Mouse (Mus musculus): ENCODE data around the gene Cytip. TPM values are rescaled to one million over a fixed set of nuclear protein-coding genes. Genes with fewer than 3 reads are reported as not detected.

The Cytip gene
- under 1 TPM; 0.07 to 0.31 TPM for total RNA-seq (2021)
- long read RNA-seq, experiment 1, result 0 reads
- long read RNA-seq, experiment 2, result 0 reads

GRCm38 (mm10) chr2:58195346-58195745 is at the start of gene Cytip:
Gene Cytip (minus strand): TSS chr2:58195532.
- DNase-seq (ENCODE audit: low spot score in 2 of 2), result no peak

- peak in 1 of 2 experiments; percentile 3 for DNase-seq (ENCODE audit: low spot score in 2 of 2)
Measured at GRCm38 (mm10) chr2:58240639-58241038, 45.3 kb upstream of the Cytip start.

- peak in 1 of 2 experiments; percentile 6 for DNase-seq (ENCODE audit: low spot score in 2 of 2)
Measured at GRCm38 (mm10) chr2:58237487-58237886, 42.2 kb upstream of the Cytip start.

GRCm38 (mm10) chr2:58199442-58199841 is 4.1 kb upstream of the Cytip start:
- DNase-seq (ENCODE audit: low spot score in 2 of 2), result peak; percentile 69 to 82

GRCm38 (mm10) chr2:58196880-58197279 is 1.5 kb upstream of the Cytip start:
- no peak for DNase-seq (ENCODE audit: low spot score in 2 of 2)

- DNase-seq (ENCODE audit: low spot score in 2 of 2), result peak in 1 of 2 experiments; percentile 11
Measured at GRCm38 (mm10) chr2:58194422-58195115, 763 bp downstream of the Cytip start.

- no peak for DNase-seq (ENCODE audit: low spot score in 2 of 2)
Measured at GRCm38 (mm10) chr2:58192160-58192559, 3.2 kb downstream of the Cytip start.

GRCm38 (mm10) chr2:58189501-58189900 is 5.8 kb downstream of the Cytip start:
- DNase-seq (ENCODE audit: low spot score in 2 of 2), result no peak

- DNase-seq (ENCODE audit: low spot score in 2 of 2), result no peak
Measured at GRCm38 (mm10) chr2:58188903-58189302, 6.4 kb downstream of the Cytip start.

GRCm38 (mm10) chr2:58187310-58188051 is 7.9 kb downstream of the Cytip start:
- DNase-seq (ENCODE audit: low spot score in 2 of 2), result no peak

- no peak for DNase-seq (ENCODE audit: low spot score in 2 of 2)
Measured at GRCm38 (mm10) chr2:58184197-58184596, 11.1 kb downstream of the Cytip start.

GRCm38 (mm10) chr2:58183658-58184057 is 11.7 kb downstream of the Cytip start:
- DNase-seq (ENCODE audit: low spot score in 2 of 2), result no peak

GRCm38 (mm10) chr2:58180776-58181175 is 14.6 kb downstream of the Cytip start:
- no peak for DNase-seq (ENCODE audit: low spot score in 2 of 2)

- DNase-seq (ENCODE audit: low spot score in 2 of 2), result no peak
Measured at GRCm38 (mm10) chr2:58179056-58179455, 16.3 kb downstream of the Cytip start.

GRCm38 (mm10) chr2:58175392-58176291 is 19.7 kb downstream of the Cytip start:
- DNase-seq (ENCODE audit: low spot score in 2 of 2), result no peak

- DNase-seq (ENCODE audit: low spot score in 2 of 2), result peak; percentile 25 to 58
Measured at GRCm38 (mm10) chr2:58174476-58175286, 20.7 kb downstream of the Cytip start.

- DNase-seq (ENCODE audit: low spot score in 2 of 2), result no peak
Measured at GRCm38 (mm10) chr2:58172963-58173362, 22.4 kb downstream of the Cytip start.

- no peak for DNase-seq (ENCODE audit: low spot score in 2 of 2)
Measured at GRCm38 (mm10) chr2:58169173-58169572, 26.2 kb downstream of the Cytip start.

GRCm38 (mm10) chr2:58167654-58168053 is 27.7 kb downstream of the Cytip start:
- no peak for DNase-seq (ENCODE audit: low spot score in 2 of 2)

GRCm38 (mm10) chr2:58166764-58167163 is 28.6 kb downstream of the Cytip start:
- no peak for DNase-seq (ENCODE audit: low spot score in 2 of 2)

Measured in layer of hippocampus, postnatal 14 days (tissue).